Mouse (Mus musculus) CD4-positive, CD25-positive, alpha-beta regulatory T cell, adult 9 weeks (primary cell): ENCODE data around the gene Vegfb. TPM values are rescaled to one million over a fixed set of nuclear protein-coding genes. Genes with fewer than 3 reads are reported as not detected.

Experiments
- polyA plus RNA-seq: library from polyadenylated mRNA; unstranded; fragments of 100-300 nt; shearing (Covaris generic); gene quantifications from one replicate; pipeline ENCODE4 v1.2.1, GENCODE M21; 2017

Vegfb gene
- polyA plus RNA-seq: 1.2 TPM

DNA sequence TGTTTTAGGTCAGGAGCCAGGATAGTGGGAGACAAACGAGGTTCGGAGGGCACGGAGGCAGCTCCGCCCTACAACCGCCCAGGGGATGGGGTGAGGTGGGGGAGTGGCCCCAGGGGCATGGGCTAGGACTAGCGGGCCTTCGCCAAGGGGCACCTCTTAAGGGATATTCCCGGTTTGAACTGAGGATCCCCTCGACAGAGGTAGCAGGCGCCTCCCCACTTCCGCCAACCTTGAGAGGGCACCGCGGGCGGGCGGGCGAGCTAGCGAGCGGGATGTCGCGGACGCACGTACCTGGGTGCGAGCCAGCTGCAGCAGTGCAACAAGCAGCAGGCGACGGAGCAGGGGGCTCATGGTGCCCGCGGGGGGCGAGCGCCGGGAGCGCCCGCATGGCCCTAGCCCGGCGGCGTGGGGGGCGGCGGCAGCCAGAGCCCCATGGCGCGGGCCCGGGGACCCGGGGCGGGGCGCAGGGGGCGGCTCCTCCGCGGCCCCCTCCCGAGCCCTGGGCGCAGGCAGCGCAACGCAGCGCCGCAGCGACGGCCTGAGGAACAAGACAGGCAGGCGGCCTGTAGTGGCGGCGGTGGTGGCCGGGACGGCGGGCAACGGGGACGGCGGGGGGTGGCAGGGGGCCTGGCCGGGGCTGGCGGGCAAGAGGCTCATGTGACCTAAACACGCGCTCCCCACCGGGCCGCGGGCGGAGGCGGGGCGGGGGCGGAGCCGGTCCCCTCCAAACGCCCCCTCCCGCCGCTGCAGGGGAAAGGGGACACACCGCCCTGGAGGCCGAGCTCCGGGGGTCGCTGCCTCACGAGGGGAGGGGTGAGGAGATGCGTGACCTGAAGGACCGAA, at the start of gene Vegfb:
Gene Vegfb, minus strand, starts transcription at position 591 of the 843 bp plus-strand sequence.

DNA sequence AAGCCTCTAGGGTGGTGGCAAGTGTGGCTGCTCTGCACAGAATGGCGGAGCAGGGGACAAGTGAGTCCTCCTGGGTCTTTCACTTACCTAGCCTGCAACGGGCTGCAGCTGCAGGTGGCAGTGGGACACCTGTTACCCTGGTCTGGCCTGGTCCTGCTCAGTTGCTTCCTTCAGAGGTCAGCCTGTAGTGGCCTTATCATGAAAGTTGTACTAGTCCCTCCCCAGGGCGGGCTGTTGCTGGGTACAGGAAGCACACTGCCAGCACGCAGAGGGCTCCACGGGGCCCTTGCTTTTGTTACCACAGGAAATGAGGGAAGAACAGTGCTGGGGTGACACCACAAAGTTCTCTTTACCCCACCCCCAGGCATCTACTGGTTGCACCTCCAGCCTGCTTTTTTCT, 31.7 kb upstream of the Vegfb start, which contains the start of gene Fermt3:
Gene Fermt3, minus strand, starts transcription at position 279 of the 400 bp plus-strand sequence.

DNA sequence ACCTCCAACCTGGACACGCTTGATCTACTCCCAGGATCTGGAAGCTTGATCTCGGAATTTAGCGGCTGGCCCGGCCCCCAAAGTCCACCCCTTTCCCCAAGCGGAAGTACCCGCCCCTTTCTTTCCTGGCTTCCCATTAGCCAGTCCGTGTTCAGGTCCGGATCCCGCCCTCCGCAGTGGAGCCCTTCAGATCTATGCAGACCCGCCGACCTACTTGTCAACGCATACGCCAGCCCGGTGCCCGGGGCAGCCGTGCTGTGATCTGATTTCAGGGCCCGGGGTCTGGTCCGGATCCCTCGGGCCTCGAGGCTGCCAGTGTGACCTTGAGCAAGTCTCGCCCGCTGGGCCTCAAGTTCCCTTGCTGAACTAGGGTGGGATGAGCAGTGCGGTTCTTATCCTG, 8.6 kb upstream of the Vegfb start, which contains the start of the genes Nudt22 and Trpt1:
Gene Nudt22, minus strand, starts transcription at position 112 of the 400 bp plus-strand sequence.
Gene Trpt1, plus strand, starts transcription at position 126 of the 400 bp plus-strand sequence.

DNA sequence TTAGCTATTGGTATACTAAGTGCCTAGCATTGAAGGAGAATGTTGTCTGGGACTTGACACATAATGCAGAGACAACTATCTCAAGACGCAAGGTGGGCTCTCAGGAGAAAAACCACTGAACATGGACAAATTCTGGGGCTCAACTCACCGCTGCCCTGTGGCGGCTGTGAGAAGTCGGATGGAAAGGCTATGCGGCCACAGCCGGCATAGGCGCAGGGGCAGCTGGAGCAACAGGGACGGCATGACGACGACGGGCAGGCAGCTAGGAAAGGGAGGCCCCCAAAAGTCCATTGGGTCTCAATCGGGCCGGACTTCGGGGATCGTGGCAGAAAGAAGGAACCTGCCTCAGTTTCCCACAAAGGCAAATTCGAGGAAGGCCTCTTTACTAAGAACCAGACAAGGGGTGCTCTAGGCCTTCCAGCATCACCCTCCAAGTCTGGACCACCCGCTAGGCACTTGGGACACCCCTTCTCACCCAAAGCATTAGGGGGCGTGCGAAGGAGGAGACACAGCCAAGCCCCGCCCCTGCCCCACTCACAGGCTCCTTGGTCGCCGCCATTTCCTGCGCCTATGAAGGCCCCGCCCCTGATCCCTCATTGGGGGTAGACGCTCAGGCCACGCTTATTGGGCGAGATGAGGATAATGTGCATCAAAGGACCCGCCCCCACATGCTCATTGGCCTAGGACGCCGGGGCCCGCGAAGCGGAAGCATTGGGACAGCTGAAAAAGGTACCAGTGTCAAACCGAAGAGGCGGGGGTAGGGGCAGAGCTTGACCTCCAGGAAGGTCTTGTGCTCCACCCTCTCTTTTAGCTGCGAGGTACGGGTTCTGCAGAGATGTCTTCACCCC, 4.8 kb upstream of the Vegfb start, which contains the start of gene Dnajc4:
Gene Dnajc4, minus strand, starts transcription at position 562 of the 848 bp plus-strand sequence.

DNA sequence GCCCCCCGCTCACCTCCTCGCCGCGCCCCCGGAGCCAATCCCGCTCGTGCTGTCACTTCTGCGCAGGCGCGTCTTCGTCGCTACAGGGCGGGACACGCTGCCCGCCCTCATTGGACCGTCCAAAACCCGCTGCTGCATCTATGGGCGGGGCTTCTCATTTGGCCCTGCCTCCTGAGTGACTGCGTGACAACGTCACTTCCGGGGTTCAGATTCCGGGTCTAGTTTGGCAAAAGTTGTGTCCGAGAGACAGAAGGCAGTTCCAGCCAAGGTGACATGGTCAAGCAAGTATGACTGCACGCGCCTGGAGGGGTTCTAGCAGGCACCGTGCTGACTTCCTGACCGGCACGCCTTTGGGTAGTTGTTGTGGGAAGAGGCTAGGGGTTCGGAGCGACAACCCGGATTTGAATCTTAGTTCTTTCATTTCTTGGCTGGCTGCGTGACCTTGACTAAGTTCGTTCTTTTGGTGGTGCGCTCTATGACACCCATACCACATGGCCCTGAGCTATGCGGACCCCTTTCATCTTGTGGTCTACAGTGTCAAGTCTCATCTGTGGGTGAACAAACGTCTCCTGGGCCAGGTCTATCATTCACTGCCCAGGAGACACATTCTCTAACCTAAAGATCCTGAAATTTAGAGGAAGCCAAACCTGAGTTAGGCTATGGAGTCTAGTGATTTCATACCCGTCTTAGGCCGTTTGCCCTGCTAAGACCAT, 6.9 kb downstream of the Vegfb start, which contains the start of gene Fkbp2:
Gene Fkbp2, minus strand, starts transcription at position 121 of the 713 bp plus-strand sequence.

DNA sequence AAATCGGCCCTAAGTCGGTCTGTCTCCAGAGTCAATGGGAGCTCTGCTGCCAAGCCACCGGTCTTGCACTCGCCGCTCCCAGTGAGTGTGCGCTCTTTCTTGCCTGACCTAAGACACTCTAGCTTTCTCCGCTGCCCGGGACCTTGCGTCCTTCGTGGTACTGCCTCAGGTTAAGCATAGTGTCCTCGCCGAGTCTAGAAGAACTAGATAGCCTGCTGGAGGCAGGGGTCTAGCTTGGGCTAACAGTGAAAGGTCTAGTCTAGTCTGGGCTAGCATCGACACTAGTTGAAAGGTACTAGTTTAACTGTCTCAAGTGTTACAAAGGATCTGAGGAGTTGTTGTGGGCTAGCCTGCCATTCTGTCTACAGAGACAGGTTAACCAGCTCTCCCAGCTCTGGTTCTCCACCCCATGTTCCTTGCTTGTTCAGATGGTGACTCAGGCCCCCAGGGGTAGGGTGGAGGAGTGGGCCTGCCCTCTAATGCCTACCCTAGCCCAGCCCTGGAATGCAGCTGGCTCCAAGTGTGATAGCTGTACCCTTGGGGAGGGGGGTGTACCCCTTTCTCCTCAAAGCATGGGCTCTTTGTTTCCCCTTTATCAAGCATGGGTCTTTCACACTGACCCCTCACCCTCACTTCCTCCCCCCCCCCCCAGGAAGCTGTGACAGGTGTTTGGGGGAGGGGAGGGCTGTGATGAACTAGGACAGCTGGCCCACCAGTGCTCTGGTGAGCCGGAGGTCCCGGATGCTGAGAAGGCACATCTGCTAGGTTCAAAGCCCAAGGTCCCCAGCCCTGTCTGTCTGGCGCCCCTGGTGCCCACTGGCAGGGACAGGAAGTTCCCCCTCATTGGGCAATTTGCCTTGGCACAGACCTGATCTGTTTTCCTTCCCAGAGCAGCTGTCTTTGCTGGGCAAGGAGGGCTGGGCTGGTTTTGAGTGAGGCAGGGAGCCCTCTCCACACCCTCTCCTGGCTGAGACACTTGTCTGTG, 11.6 kb downstream of the Vegfb start, which contains the start of gene Plcb3:
Gene Plcb3, minus strand, starts transcription at position 934 of the 985 bp plus-strand sequence.

DNA sequence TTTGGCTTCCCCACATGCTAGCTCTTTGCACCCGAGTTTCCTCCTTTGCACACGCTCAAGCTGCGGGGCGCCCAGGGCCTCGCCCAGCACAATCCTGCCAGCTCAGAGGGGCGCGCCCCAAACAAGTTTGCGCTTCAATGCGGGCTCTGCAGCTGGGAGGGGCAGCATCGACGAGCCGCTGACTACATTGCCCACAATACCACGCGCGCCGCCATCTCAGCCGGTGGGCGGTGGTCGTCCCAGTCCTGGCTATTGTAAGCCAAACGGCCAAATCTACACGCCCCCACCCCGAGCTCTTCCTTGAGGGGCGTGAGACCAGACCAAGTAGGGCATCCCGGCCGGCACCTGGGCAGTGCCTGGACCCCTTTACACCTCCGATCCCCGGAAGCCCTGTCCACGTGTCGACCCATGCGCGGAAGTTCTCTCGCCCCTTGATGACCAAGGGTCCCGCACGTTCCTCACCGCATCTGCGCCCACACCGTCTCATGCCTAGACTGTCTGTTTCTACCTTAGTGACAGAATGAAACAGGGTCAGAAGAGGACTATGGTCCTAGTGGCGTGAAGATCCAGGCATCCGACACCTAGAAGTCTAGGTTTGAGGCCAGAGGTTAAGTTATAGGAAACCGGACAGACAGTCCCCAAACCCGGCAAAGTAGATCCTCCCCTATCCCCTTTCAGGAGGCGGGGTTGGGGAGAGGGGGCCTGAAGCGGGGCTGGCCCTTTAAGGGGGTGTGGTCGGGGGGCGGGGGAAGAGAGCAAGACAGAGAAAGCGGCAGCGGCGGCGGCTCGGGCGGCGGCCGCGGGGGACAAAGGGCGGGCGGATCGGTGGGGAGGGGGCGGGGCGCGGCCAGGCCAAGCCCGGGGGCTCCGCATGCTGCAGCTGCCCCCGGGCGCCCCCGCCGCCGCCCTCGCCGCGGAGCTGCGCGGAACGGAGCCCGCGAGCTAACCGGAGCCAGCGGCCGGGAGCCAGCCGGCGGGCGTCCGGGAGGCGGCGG, 12.9 kb downstream of the Vegfb start, which contains the start of gene Ppp1r14b:
Gene Ppp1r14b, plus strand, starts transcription at position 758 of the 995 bp plus-strand sequence.

DNA sequence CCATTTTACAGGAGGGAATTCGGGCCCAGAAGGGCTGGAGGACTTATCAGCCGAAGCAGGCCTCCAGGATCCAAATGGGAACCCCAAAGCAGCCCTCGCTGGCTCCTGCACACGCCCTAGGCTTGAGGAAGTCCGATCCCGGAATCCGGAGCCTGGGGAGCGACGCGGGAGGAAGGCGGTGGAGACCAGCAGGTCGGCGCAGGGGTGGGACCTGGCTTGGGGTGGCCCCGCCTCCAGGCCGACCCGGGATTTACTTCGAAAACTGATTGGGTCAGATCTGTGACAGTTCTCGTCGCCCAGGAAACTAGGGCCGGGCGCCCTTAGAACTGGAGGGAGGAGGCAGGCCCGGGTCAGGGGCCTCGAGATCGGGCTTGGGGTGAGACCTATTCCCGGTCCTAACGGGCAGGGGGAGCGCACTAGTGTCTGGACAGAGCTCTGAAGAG, 45.2 kb downstream of the Vegfb start, which contains the start of gene Gpr137:
Gene Gpr137, minus strand, starts transcription at position 232 of the 443 bp plus-strand sequence.

DNA sequence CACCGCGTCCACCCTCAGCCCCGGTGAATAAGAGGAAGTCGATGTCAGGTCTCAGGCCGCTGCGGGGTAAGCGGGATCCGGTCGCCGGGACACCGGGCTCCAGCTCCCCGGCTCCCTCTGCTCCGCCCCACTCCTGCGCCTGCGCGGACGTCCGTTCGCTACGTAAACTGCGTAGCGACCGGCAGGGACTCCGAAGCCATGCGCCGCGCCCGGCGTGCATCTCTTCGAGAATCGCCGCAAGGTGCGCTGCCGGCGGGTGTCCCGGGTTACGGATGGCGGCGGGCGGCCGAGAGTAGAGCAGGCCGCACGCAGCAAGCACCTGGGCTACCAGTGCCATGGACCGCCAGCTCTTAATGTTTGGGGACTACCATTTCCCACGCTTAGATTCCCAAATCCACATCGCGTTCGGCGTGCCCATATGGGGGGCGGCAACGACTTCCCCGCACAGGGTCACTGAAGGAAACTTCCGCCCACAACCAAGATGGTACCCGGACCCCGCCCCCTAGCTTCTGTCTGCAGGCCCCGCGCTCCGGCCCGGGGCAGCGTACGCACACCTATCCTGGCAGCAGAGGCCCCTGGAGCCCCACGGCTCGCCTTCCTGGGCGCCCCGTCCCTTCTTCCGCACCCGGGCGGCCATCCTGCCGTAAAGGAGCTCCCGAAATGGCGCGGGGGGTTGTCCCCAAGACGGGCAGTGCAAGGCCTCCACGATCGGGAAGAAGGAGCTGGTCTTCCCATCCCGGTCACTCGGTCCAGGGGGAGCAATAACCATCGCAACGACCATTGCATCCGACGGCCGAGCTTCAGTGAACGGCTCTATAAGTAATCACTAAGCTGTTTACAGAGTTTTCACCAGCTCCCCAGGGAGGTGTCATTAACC, 45.8 kb downstream of the Vegfb start, which contains the start of gene Bad:
Gene Bad, plus strand, starts transcription at position 490 of the 877 bp plus-strand sequence.

DNA sequence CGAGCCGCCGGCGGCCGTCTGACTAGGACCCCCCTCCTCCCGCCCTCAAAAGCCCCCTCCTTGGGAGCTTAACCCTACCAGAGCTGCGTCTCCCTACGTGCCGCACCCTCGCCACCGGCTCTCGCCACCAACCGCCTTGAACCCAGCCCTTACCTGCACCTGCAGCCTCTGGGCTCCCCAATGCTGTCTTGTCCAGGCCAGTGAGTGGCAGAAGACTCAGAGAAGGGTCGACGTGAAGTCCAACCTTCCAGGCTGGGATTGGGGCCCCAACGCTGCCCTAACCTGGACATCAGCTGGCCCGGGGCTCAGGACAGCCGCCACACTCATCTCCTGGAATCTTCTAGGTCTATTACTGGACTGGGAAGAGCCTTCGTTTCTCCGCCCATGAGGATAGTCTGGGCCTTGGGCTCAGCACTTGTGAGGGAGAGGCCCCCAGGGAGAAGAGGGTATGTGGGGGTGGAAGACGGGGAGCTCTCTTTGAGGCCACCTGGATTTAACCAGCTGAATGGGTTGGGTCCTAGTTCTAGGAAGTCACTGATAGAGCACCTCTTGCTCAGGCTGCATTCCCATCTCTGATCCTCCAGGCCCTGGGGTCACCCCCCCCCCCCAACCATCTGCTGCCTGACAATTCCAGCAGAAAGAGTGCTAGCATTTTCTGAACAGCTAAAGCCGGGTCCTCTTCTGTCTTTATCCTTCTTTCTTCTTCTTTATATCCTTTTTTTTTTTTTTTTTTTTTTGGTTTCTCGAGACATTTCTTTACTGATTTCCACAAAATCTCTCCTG, 53.1 kb downstream of the Vegfb start, which contains the start of gene Kcnk4:
Gene Kcnk4, minus strand, starts transcription at position 321 of the 783 bp plus-strand sequence.

Other genes with a start within 250 kb of the Vegfb start
- 31.3 TPM for gene Rps6ka4, start 147.0 kb downstream of the Vegfb start, polyA plus RNA-seq
- gene Ccdc88b, start 129.4 kb downstream of the Vegfb start, polyA plus RNA-seq: 48.7 TPM
- 234 TPM for gene Trmt112, start 78.0 kb downstream of the Vegfb start, polyA plus RNA-seq
- gene Prdx5, start 77.5 kb downstream of the Vegfb start, polyA plus RNA-seq: 267 TPM
- gene Esrra, start 65.8 kb downstream of the Vegfb start, polyA plus RNA-seq: 6.6 TPM
- not detected for gene Catsperz, start 62.3 kb downstream of the Vegfb start, polyA plus RNA-seq
- not detected for gene Kcnk4, start 53.1 kb downstream of the Vegfb start, polyA plus RNA-seq
- 43.9 TPM for gene Bad, start 45.8 kb downstream of the Vegfb start, polyA plus RNA-seq
- 17.8 TPM for gene Gpr137, start 45.2 kb downstream of the Vegfb start, polyA plus RNA-seq
- gene Ppp1r14b, start 12.7 kb downstream of the Vegfb start, polyA plus RNA-seq: 32.3 TPM
- 7.2 TPM for gene Plcb3, start 11.2 kb downstream of the Vegfb start, polyA plus RNA-seq
- gene Fkbp2, start 7.2 kb downstream of the Vegfb start, polyA plus RNA-seq: 53.6 TPM
- 66.9 TPM for gene Dnajc4, start 4.9 kb upstream of the Vegfb start, polyA plus RNA-seq
- gene Nudt22, start 8.5 kb upstream of the Vegfb start, polyA plus RNA-seq: 38.9 TPM
- 8.5 TPM for gene Trpt1, start 8.5 kb upstream of the Vegfb start, polyA plus RNA-seq
- 429 TPM for gene Fermt3, start 31.8 kb upstream of the Vegfb start, polyA plus RNA-seq
- 157 TPM for gene Stip1, start 52.3 kb upstream of the Vegfb start, polyA plus RNA-seq
- gene Macrod1, start 69.2 kb upstream of the Vegfb start, polyA plus RNA-seq: 2.8 TPM
- 0.05 TPM for gene Flrt1, start 118.1 kb upstream of the Vegfb start, polyA plus RNA-seq
- 73.3 TPM for gene Otub1, start 218.7 kb upstream of the Vegfb start, polyA plus RNA-seq
- gene Cox8a, start 230.0 kb upstream of the Vegfb start, polyA plus RNA-seq: 544 TPM